Mouse (Mus musculus) hematopoietic stem cell, adult 5-6 weeks (primary cell): ENCODE results near the gene Grid2ip. TPM values are rescaled to one million over a fixed set of nuclear protein-coding genes. Genes with fewer than 3 reads are reported as not detected.

Experiments
- ATAC-seq, 2 experiments: fragments of 125-278 bp in 1 of 2; replicated peaks in 1 of 2; 2 replicates each; pipeline ENCODE4 v1.8.0; 2016 to 2017; ENCODE audit warnings: inconsistent platforms in 2 of 2, mild to moderate bottlenecking in 2 of 2, moderate number of reproducible peaks in 2 of 2, low read depth in 1 of 2, moderate TSS enrichment in 1 of 2; ENCODE audit not compliant: low FRiP score in 2 of 2, poor library complexity in 2 of 2, severe bottlenecking in 2 of 2, insufficient read depth in 1 of 2, low TSS enrichment in 1 of 2
- total RNA-seq: library from RNA; stranded (forward); fragments of 172-1452, 232-1000 nt; gene quantifications from 2 replicates; pipeline ENCODE4 v1.2.3, GENCODE M21; 2017

The Grid2ip gene
- total RNA-seq, 1 experiment from 2014 or later, result not detected

- no peak for ATAC-seq
These were observed 44.4 kb downstream of the Grid2ip start for GRCm38 (mm10) chr5:143401556-143401955.

- peak; percentile 74 to 83 for ATAC-seq
These were observed 46.3 kb downstream of the Grid2ip start, which contains the start of gene Kdelr2 for GRCm38 (mm10) chr5:143403221-143404147. Gene Kdelr2 (plus strand): TSS chr5:143403838.

GRCm38 (mm10) chr5:143404148-143404930, 47.2 kb downstream of the Grid2ip start:
- ATAC-seq, result no peak

- ATAC-seq, result no peak
These were observed 48.1 kb downstream of the Grid2ip start for GRCm38 (mm10) chr5:143405200-143405599.

- peak in 1 of 2 experiments; percentile 9; a peak in 1 of 4 replicates for ATAC-seq
These were observed 49.4 kb downstream of the Grid2ip start for GRCm38 (mm10) chr5:143406548-143406947.

GRCm38 (mm10) chr5:143409239-143409638, 52.1 kb downstream of the Grid2ip start:
- ATAC-seq, result no peak

GRCm38 (mm10) chr5:143410841-143411395, 53.8 kb downstream of the Grid2ip start:
- ATAC-seq, result no peak

- ATAC-seq, result no peak
These were observed 64.3 kb downstream of the Grid2ip start for GRCm38 (mm10) chr5:143421484-143421883.

- ATAC-seq, result no peak
These were observed 65.9 kb downstream of the Grid2ip start for GRCm38 (mm10) chr5:143422990-143423389.

- peak; percentile 76 to 91; a peak in 3 of 4 replicates for ATAC-seq
These were observed 66.9 kb downstream of the Grid2ip start for GRCm38 (mm10) chr5:143423899-143424519.

- ATAC-seq, result peak; percentile 87 to 89
These were observed 77.3 kb downstream of the Grid2ip start for GRCm38 (mm10) chr5:143434421-143434820.

- ATAC-seq, result no peak
These were observed 84.2 kb downstream of the Grid2ip start for GRCm38 (mm10) chr5:143441298-143441697.

GRCm38 (mm10) chr5:143441753-143442152, 84.6 kb downstream of the Grid2ip start:
- 0 out of 4 replicates have a peak, but pooled peaks of 1 of the 2 experiments have one; percentile 21 for ATAC-seq

Other genes starting within 250 kb of the Grid2ip start
- 57.0 and 59.8 TPM in 2 replicates for gene Rnf216, start 244.3 kb upstream of the Grid2ip start, total RNA-seq
- gene Olfr718-ps1, start 209.8 kb upstream of the Grid2ip start, total RNA-seq, result not detected in 2 replicates
- 12.7 and 19.6 TPM in 2 replicates for gene Rbak, start 176.6 kb upstream of the Grid2ip start, total RNA-seq
- gene Spdye4b, start 176.3 kb upstream of the Grid2ip start, total RNA-seq, result not detected in 2 replicates
- gene Spdye4a, start 130.4 kb upstream of the Grid2ip start, total RNA-seq, result not detected in 2 replicates
- gene Zfp12, start 122.2 kb upstream of the Grid2ip start, total RNA-seq, result 26.0 and 28.5 TPM in 2 replicates
- 5.4 and 8.0 TPM in 2 replicates for gene Zfp316, start 87.3 kb upstream of the Grid2ip start, total RNA-seq
- gene Zfp853, start 63.7 kb upstream of the Grid2ip start, total RNA-seq, result 0.38 TPM in 1 of 2 replicates, not detected in the other
- 13.5 and 20.7 TPM in 2 replicates for gene E130309D02Rik, start 42.0 kb upstream of the Grid2ip start, total RNA-seq
- 34.3 and 39.5 TPM in 2 replicates for gene Zdhhc4, start 28.1 kb upstream of the Grid2ip start, total RNA-seq
- 61.3 and 76.2 TPM in 2 replicates for gene Kdelr2, start 46.5 kb downstream of the Grid2ip start, total RNA-seq
- 9.8 and 11.5 TPM in 2 replicates for gene Daglb, start 107.2 kb downstream of the Grid2ip start, total RNA-seq
- gene Rac1, start 170.7 kb downstream of the Grid2ip start, total RNA-seq, result 107 and 130 TPM in 2 replicates